Mouse (Mus musculus) CH12.LX (cell line): ENCODE results near the gene Pdp2.

Experiments
- CHD1 ChIP-seq: IDR thresholded peaks from 2 replicates; pipeline ENCODE4 v1.6.1; 2012; ENCODE audit warnings: low read depth, low read length, improper control_type of control experiment, inconsistent platforms
- CTCF ChIP-seq, 2 experiments: IDR thresholded peaks in 1 of 2; conservative IDR thresholded peaks in 1 of 2; 2 replicates each; pipeline ENCODE4 v1.5.1; 2011 to 2012; ENCODE audit warnings: low read depth in 2 of 2, low read length in 2 of 2, improper control_type of control experiment in 1 of 2, inconsistent platforms in 1 of 2, mild to moderate bottlenecking in 1 of 2, moderate library complexity in 1 of 2
- MAZ ChIP-seq: IDR thresholded peaks from 2 replicates; pipeline ENCODE4 v1.6.1; 2012; ENCODE audit warnings: low read depth, mild to moderate bottlenecking, inconsistent platforms, low read length, improper control_type of control experiment, moderate library complexity
- MYC ChIP-seq: IDR thresholded peaks from 2 replicates; pipeline ENCODE4 v1.6.1; 2011; ENCODE audit warnings: low read depth, mild to moderate bottlenecking, improper control_type of control experiment, low read length
- NRF1 ChIP-seq: IDR thresholded peaks from 2 replicates; pipeline ENCODE4 v1.6.1; 2014; ENCODE audit warnings: low read depth, mild to moderate bottlenecking, inconsistent platforms, low read length, improper control_type of control experiment, moderate library complexity
- POLR2A ChIP-seq: IDR thresholded peaks from 2 replicates; pipeline ENCODE4 v1.6.1; 2011; ENCODE audit warnings: low read depth, mild to moderate bottlenecking, improper control_type of control experiment, low read length
- UBTF ChIP-seq: IDR thresholded peaks from 2 replicates; pipeline ENCODE4 v1.6.1; 2012; ENCODE audit warnings: low read depth, mild to moderate bottlenecking, inconsistent platforms, low read length, improper control_type of control experiment, moderate library complexity
- ZC3H11A ChIP-seq: IDR thresholded peaks from 2 replicates; pipeline ENCODE4 v1.6.1; 2012; ENCODE audit warnings: low read depth, mild to moderate bottlenecking, inconsistent platforms, low read length, improper control_type of control experiment

GRCm38 (mm10) chr8:104576820-104577219, 14.4 kb upstream of the Pdp2 start:
- TF ChIP-seq CTCF (conservative IDR thresholded peaks at IDR 0.05 in 1 of 2, IDR thresholded peaks at IDR 0.05 in 1 of 2; ENCODE audit: low read depth in 2 of 2, low read length in 2 of 2) (no peak), NRF1 (no peak), ZC3H11A (no peak), POLR2A (no peak), CHD1 (no peak), MYC (no peak), MAZ (no peak), UBTF (no peak)
